Mouse (Mus musculus): Measurements from ENCODE around the gene Il12rb1. TPM values are rescaled to one million over a fixed set of nuclear protein-coding genes. Genes with fewer than 3 reads are reported as not detected.
"Not testable (repeated sequence)": the region's sequence is repeated elsewhere in the genome, so short reads cannot be mapped to it uniquely, and the experiment has no call there.

Il12rb1 gene
- polyA plus RNA-seq, 1 experiment from 2014 or later = 0.08 TPM

GRCm38 (mm10) chr8:70821399-70821962, 13.2 kb downstream of the Il12rb1 start:
- Histone ChIP-seq H3K27ac (replicated peaks) (no peak overlapping the region), H3K9me3 (no peaks in the 10 kb centered on the region), H3K4me3 (no peak overlapping the region), H3K36me3 (no peaks in the 10 kb centered on the region), H3K9ac (replicated peaks) (no peak overlapping the region), H3K27me3 (0 out of 2 replicates have a peak, but pooled peaks cover 2% of the 10 kb centered on the region), H3K4me1 (peaks cover 4% of the 10 kb centered on the region; the same call in 1 of the 2 replicates), H3K4me2 (replicated peaks) (no peak overlapping the region)
- ATAC-seq (replicated peaks) = peak; percentile 32; the same call in 1 of the 2 replicates
- WGBS = 17% methylated on average over 30 of the region's 30 CpGs

- no peaks in the 10 kb centered on the region for H3K9me3 ChIP-seq
- H3K4me3 ChIP-seq = no peak overlapping the region
- no peak overlapping the region for H3K4me2 ChIP-seq (replicated peaks)
- H3K27ac ChIP-seq (replicated peaks) = no peak overlapping the region
- ATAC-seq (replicated peaks) = no peak
- WGBS = 47% methylated on average over 11 of the region's 11 CpGs
- H3K36me3 ChIP-seq = no peaks in the 10 kb centered on the region
- peaks cover under 1% of the 10 kb centered on the region; the same call in 1 of the 2 replicates for H3K4me1 ChIP-seq
- H3K9ac ChIP-seq (replicated peaks) = no peak overlapping the region
- H3K27me3 ChIP-seq = 0 out of 2 replicates have a peak, but pooled peaks cover 2% of the 10 kb centered on the region
These were observed 13.7 kb downstream of the Il12rb1 start for GRCm38 (mm10) chr8:70821992-70822391.

- not testable (repeated sequence) for H3K9me3 ChIP-seq; H3K4me1 ChIP-seq; H3K4me3 ChIP-seq; H3K9ac ChIP-seq (replicated peaks); H3K27ac ChIP-seq (replicated peaks); H3K27me3 ChIP-seq; ATAC-seq (replicated peaks); H3K4me2 ChIP-seq (replicated peaks); H3K36me3 ChIP-seq
- WGBS = 87% methylated on average over 3 of the region's 3 CpGs
These were observed 14.3 kb downstream of the Il12rb1 start for GRCm38 (mm10) chr8:70822594-70822993.

- 0 out of 2 replicates have a peak, but pooled peaks cover 2% of the 10 kb centered on the region for H3K27me3 ChIP-seq
- H3K9me3 ChIP-seq = no peaks in the 10 kb centered on the region
- no peak overlapping the region for H3K4me2 ChIP-seq (replicated peaks)
- ATAC-seq (replicated peaks) = no peak
- WGBS = 90% methylated on average over 7 of the region's 7 CpGs
- no peak overlapping the region for H3K4me3 ChIP-seq
- no peak overlapping the region for H3K9ac ChIP-seq (replicated peaks)
- H3K27ac ChIP-seq (replicated peaks) = no peak overlapping the region
- H3K4me1 ChIP-seq = no peaks in the 10 kb centered on the region
- H3K36me3 ChIP-seq = no peaks in the 10 kb centered on the region
These were observed 15.6 kb downstream of the Il12rb1 start for GRCm38 (mm10) chr8:70823802-70824201.

GRCm38 (mm10) chr8:70825816-70826215, 17.6 kb downstream of the Il12rb1 start:
- 80% methylated on average over 8 of the region's 8 CpGs for WGBS
- H3K27me3 ChIP-seq = no peaks in the 10 kb centered on the region
- H3K9ac ChIP-seq (replicated peaks) = no peak overlapping the region
- no peaks in the 10 kb centered on the region for H3K9me3 ChIP-seq
- no peak overlapping the region for H3K4me3 ChIP-seq
- no peak overlapping the region for H3K27ac ChIP-seq (replicated peaks)
- H3K36me3 ChIP-seq = no peaks in the 10 kb centered on the region
- H3K4me1 ChIP-seq = no peaks in the 10 kb centered on the region
- no peak for ATAC-seq (replicated peaks)
- H3K4me2 ChIP-seq (replicated peaks) = no peak overlapping the region

- Histone ChIP-seq H3K4me3 (no peak overlapping the region), H3K9ac (replicated peaks) (no peak overlapping the region), H3K9me3 (no peaks in the 10 kb centered on the region), H3K36me3 (no peaks in the 10 kb centered on the region), H3K4me1 (no peaks in the 10 kb centered on the region), H3K27ac (replicated peaks) (no peak overlapping the region), H3K4me2 (replicated peaks) (no peak overlapping the region), H3K27me3 (no peaks in the 10 kb centered on the region)
- WGBS = 93% methylated on average over 2 of the region's 2 CpGs
- ATAC-seq (replicated peaks) = no peak
These were observed 18.8 kb downstream of the Il12rb1 start for GRCm38 (mm10) chr8:70827010-70827409.

GRCm38 (mm10) chr8:70827796-70828195, 19.5 kb downstream of the Il12rb1 start:
- ATAC-seq (replicated peaks) = no peak
- Histone ChIP-seq H3K36me3 (no peaks in the 10 kb centered on the region), H3K27ac (replicated peaks) (no peak overlapping the region), H3K4me2 (replicated peaks) (no peak overlapping the region), H3K27me3 (no peaks in the 10 kb centered on the region), H3K4me3 (no peak overlapping the region), H3K4me1 (no peaks in the 10 kb centered on the region), H3K9me3 (no peaks in the 10 kb centered on the region), H3K9ac (replicated peaks) (no peak overlapping the region)
- WGBS = 88% methylated on average over 1 of the region's 1 CpGs

- Histone ChIP-seq H3K4me2 (replicated peaks) (no peak overlapping the region), H3K27ac (replicated peaks) (no peak overlapping the region), H3K9ac (replicated peaks) (no peak overlapping the region), H3K4me3 (no peak overlapping the region), H3K27me3 (no peaks in the 10 kb centered on the region), H3K4me1 (no peaks in the 10 kb centered on the region), H3K9me3 (no peaks in the 10 kb centered on the region), H3K36me3 (no peaks in the 10 kb centered on the region)
- no peak for ATAC-seq (replicated peaks)
- WGBS = 83% methylated on average over 8 of the region's 8 CpGs
These were observed 23.3 kb downstream of the Il12rb1 start for GRCm38 (mm10) chr8:70831517-70831916.

GRCm38 (mm10) chr8:70832371-70832770, 24.1 kb downstream of the Il12rb1 start:
- H3K9ac ChIP-seq (replicated peaks) = no peak overlapping the region
- H3K4me3 ChIP-seq = no peak overlapping the region
- no peaks in the 10 kb centered on the region for H3K9me3 ChIP-seq
- 61% methylated on average over 11 of the region's 11 CpGs for WGBS
- H3K27ac ChIP-seq (replicated peaks) = no peak overlapping the region
- H3K36me3 ChIP-seq = no peaks in the 10 kb centered on the region
- ATAC-seq (replicated peaks) = no peak
- H3K27me3 ChIP-seq = no peaks in the 10 kb centered on the region
- H3K4me1 ChIP-seq = no peaks in the 10 kb centered on the region
- no peak overlapping the region for H3K4me2 ChIP-seq (replicated peaks)

- 58% methylated on average over 9 of the region's 9 CpGs for WGBS
These were observed 24.8 kb downstream of the Il12rb1 start for GRCm38 (mm10) chr8:70833018-70833482.

GRCm38 (mm10) chr8:70833520-70833919, 25.3 kb downstream of the Il12rb1 start:
- no peak for ATAC-seq (replicated peaks)
- no peak overlapping the region for H3K9ac ChIP-seq (replicated peaks)

More at GRCm38 (mm10) chr8:70833018-70833482, 24.8 kb downstream of the Il12rb1 start:
- no peak; the same call in 1 of the 2 replicates for ATAC-seq (replicated peaks)
- H3K27me3 ChIP-seq = no peaks in the 10 kb centered on the region
- no peak overlapping the region for H3K4me2 ChIP-seq (replicated peaks)
- H3K4me1 ChIP-seq = no peaks in the 10 kb centered on the region
- no peaks in the 10 kb centered on the region for H3K9me3 ChIP-seq
- H3K27ac ChIP-seq (replicated peaks) = no peak overlapping the region
- no peak overlapping the region for H3K4me3 ChIP-seq
- H3K36me3 ChIP-seq = no peaks in the 10 kb centered on the region
- no peak overlapping the region for H3K9ac ChIP-seq (replicated peaks)

GRCm38 (mm10) chr8:70834071-70834470, 25.8 kb downstream of the Il12rb1 start:
- Histone ChIP-seq H3K27me3 (no peaks in the 10 kb centered on the region), H3K36me3 (no peaks in the 10 kb centered on the region), H3K4me1 (peaks cover 7% of the 10 kb centered on the region), H3K27ac (replicated peaks) (no peak overlapping the region), H3K4me3 (no peak overlapping the region), H3K4me2 (replicated peaks) (no peak overlapping the region), H3K9me3 (no peaks in the 10 kb centered on the region), H3K9ac (replicated peaks) (no peak overlapping the region)
- ATAC-seq (replicated peaks) = no peak
- WGBS = 95% methylated on average over 3 of the region's 3 CpGs

More at GRCm38 (mm10) chr8:70833520-70833919, 25.3 kb downstream of the Il12rb1 start:
- 44% methylated on average over 15 of the region's 15 CpGs for WGBS
- H3K4me1 ChIP-seq = peaks cover 3% of the 10 kb centered on the region
- no peak overlapping the region for H3K27ac ChIP-seq (replicated peaks)
- H3K27me3 ChIP-seq = no peaks in the 10 kb centered on the region
- no peak overlapping the region for H3K4me2 ChIP-seq (replicated peaks)
- no peak overlapping the region for H3K4me3 ChIP-seq
- no peaks in the 10 kb centered on the region for H3K9me3 ChIP-seq
- no peaks in the 10 kb centered on the region for H3K36me3 ChIP-seq

- Histone ChIP-seq H3K9ac (replicated peaks) (no peak overlapping the region), H3K4me1 (peaks cover 18% of the 10 kb centered on the region), H3K4me2 (replicated peaks) (no peak overlapping the region), H3K27ac (replicated peaks) (no peak overlapping the region), H3K4me3 (no peak overlapping the region), H3K27me3 (no peaks in the 10 kb centered on the region), H3K9me3 (no peaks in the 10 kb centered on the region), H3K36me3 (no peaks in the 10 kb centered on the region)
- no peak for ATAC-seq (replicated peaks)
- WGBS = 87% methylated on average over 12 of the region's 12 CpGs
These were observed 28.4 kb downstream of the Il12rb1 start for GRCm38 (mm10) chr8:70836666-70837065.

Data from forebrain, embryonic 15.5 days (tissue).